Mouse (Mus musculus) lung, postnatal 0 days (tissue): ENCODE measurements around the gene Ppfia2.

ENCODE experiments used
- CTCF ChIP-seq: IDR thresholded peaks from 2 replicates; pipeline ENCODE4 v1.5.1; 2016; ENCODE audit warnings: antibody characterized with exemption, mild to moderate bottlenecking
- EP300 ChIP-seq: IDR thresholded peaks from 2 replicates; pipeline ENCODE4 v1.6.1; 2016; ENCODE audit warnings: antibody characterized with exemption, mild to moderate bottlenecking, control low read depth

DNA sequence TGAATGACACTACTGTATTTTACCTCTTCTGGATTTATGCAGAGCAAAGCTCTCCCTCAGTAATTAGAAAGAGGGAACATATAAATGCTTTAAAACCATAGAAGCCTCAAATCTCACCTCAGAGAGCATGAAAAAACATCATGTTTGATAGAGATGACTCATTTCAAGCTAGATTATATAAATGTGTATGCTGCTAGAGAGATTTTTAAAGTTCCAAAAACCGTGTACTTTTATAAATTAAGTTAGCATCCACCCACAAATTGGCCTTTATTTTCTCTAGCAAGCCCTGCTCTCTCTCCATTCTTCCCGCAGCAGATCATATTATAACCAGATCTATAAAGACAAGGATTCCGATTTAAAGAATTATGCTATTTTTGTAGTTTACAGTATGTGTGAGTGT, 488.9 kb downstream of the Ppfia2 start:
- TF ChIP-seq EP300 (no peak), CTCF (no peak)
